Mouse (Mus musculus) small intestine, adult 2 months (tissue): ENCODE data around the gene Fbxw4. TPM values are rescaled to one million over a fixed set of nuclear protein-coding genes. Genes with fewer than 3 reads are reported as not detected.

Source experiments
- H3K27ac ChIP-seq: fragments of 200-500 bp; 2 replicates; pipeline ENCODE4 v1.5.1; 2012; ENCODE audit warnings: low read depth, low read length, control low read depth, inconsistent platforms; ENCODE audit not compliant: insufficient read depth
- H3K27me3 ChIP-seq: fragments of 200-500 bp; 2 replicates; pipeline ENCODE4 v1.6.1; 2012; ENCODE audit warnings: mild to moderate bottlenecking, moderate library complexity, low read length, inconsistent platforms; ENCODE audit not compliant: control insufficient read depth, insufficient read depth
- H3K36me3 ChIP-seq: fragments of 200-500 bp; 2 replicates; pipeline ENCODE4 v1.6.1; 2012; ENCODE audit warnings: mild to moderate bottlenecking, low read length, control low read depth, inconsistent platforms; ENCODE audit not compliant: control insufficient read depth, insufficient read depth
- H3K4me1 ChIP-seq: fragments of 200-500 bp; 2 replicates; pipeline ENCODE4 v1.6.1; 2012; ENCODE audit warnings: low read length, inconsistent platforms, mixed read lengths; ENCODE audit not compliant: control insufficient read depth, insufficient read depth, insufficient read length
- H3K4me3 ChIP-seq: fragments of 200-500 bp; 2 replicates; pipeline ENCODE4 v1.5.1; 2012; ENCODE audit warnings: low read depth, mild to moderate bottlenecking, control low read depth, inconsistent platforms, low read length, moderate library complexity
- CTCF ChIP-seq: fragments of 200-500 bp; IDR thresholded peaks from 2 replicates; pipeline ENCODE4 v1.5.1; 2012; ENCODE audit warnings: low read depth, mild to moderate bottlenecking, control low read depth, inconsistent platforms, low read length, moderate library complexity, mixed read lengths; ENCODE audit not compliant: insufficient replicate concordance, insufficient read length; ENCODE audit errors: extremely low read depth
- POLR2A ChIP-seq: fragments of 200-500 bp; IDR thresholded peaks from 2 replicates; pipeline ENCODE4 v1.6.1; 2012; ENCODE audit warnings: low read depth, mild to moderate bottlenecking, control low read depth, inconsistent platforms, low read length, moderate library complexity
- WGBS: fragments of 180-500 bp; shearing (Covaris S2); methylation state at CpG from one replicate; pipeline ENCODE4 v1.1.7; 2018; 5-methylcytosine and 5-hydroxymethylcytosine counted together
- polyA plus RNA-seq: library from polyadenylated mRNA; depleted of rRNA; stranded (reverse); fragments of >200 nt; gene quantifications from 2 replicates; pipeline ENCODE4 v1.2.3, GENCODE M21; 2012

Gene Fbxw4
- polyA plus RNA-seq, 1 experiment, result 44.8 TPM

DNA sequence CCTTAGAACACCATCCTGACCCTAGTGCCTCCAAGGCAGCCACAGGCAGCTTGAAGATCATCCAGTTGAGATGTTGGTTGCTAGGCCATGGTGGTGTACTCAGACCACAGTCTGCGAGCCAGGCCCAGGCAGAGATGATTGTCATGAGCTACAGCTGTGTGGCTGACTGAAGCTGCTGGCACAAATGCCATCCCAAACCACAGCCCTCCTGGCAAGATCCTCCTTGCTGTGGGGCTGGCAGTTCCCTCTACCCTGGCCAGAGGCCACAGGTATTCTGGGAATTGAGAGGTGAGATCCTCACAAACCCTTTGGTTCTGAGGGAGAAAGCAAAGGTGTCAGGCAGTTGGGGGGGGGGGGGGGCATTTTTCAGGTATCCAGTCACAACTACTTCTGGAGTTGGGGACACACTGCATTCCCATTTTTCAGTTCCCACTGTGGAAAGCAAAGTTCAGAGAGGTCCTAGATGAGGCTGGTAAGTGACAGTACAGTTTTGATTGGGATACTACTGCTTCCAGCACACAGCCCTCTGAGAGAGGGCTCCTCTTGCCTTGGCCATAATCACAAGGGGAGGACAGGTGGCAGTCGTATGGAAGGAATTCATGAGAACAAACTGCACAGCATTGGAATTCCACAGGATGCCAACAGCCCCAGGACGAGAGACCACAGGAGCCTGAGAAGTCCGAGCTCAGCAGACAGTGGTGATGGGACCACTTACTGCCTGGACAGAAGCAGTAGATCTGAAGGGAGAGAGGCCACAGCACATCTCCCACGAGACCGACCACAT, 72.4 kb downstream of the Fbxw4 start:
- TF ChIP-seq POLR2A (no peak), CTCF (no peak)
- H3K27ac ChIP-seq, result no peak overlapping the region
- no peak overlapping the region for H3K4me3 ChIP-seq
- no peaks in the 10 kb centered on the region for H3K36me3 ChIP-seq
- H3K27me3 ChIP-seq, result no peaks in the 10 kb centered on the region
- peaks cover 9% of the 10 kb centered on the region for H3K4me1 ChIP-seq
- WGBS, result 93% methylated on average over 6 of the region's 6 CpGs

DNA sequence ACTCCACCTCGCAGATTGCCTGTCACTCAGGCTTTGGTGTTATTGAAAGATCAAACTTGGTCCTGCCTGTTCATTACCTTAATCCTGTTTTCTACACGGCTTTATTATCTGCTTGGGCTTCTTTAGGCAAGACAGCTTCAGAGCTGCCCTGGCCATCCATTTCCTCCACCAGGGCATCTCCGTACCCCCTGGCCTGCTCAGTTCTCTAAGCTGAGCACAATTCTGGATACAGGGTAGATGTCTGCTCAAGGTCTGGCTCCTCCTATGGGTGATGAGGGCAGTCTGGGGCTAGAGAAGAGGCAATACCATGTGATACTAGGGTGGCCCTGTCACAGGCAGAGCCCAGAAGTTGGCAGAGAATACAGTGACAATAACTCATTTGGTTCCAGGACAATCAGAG, 73.3 kb downstream of the Fbxw4 start:
- 85% methylated on average over 3 of the region's 3 CpGs for WGBS
- no peaks in the 10 kb centered on the region for H3K36me3 ChIP-seq
- H3K27ac ChIP-seq, result no peak overlapping the region
- no peak overlapping the region for H3K4me3 ChIP-seq
- no peaks in the 10 kb centered on the region for H3K27me3 ChIP-seq
- TF ChIP-seq POLR2A (no peak), CTCF (no peak)
- peaks cover 3% of the 10 kb centered on the region for H3K4me1 ChIP-seq

DNA sequence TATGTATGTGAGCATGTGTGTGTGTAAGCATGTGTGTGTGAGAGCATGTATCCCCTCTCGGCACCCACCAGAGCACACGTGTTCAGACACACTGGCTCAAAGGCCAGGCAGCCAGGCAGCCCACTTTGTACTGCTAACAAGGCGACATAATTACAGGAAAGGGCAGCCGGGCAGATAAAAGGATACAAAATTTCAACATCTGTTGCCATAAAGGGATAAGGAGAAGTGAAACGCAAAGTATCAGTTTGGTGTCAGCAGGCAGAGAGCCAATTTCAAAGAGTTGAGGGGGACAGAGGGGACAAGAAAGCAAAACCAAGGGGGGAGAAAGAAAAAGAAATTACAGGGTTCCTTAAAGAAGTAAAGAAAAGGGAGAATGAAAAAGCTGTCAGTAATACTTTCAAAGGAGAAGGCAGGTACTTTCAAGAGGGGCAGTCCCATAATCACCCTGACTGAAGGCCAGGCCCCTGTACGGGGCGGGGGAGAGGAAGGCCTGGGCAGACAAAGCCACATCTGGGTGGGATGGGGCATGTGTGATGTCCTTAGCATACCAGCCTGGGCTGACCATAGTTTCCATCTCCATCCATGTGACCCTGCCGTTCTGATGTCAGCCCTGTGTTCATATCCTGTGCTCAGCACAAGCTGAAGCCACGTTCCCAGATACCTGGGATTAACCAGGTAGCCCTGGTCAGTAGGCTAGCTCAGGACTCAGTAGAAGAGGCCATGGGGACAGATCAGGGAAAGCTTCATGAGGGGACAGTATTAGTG, 75.1 kb downstream of the Fbxw4 start:
- WGBS, result 58% methylated on average over 9 of the region's 9 CpGs

DNA sequence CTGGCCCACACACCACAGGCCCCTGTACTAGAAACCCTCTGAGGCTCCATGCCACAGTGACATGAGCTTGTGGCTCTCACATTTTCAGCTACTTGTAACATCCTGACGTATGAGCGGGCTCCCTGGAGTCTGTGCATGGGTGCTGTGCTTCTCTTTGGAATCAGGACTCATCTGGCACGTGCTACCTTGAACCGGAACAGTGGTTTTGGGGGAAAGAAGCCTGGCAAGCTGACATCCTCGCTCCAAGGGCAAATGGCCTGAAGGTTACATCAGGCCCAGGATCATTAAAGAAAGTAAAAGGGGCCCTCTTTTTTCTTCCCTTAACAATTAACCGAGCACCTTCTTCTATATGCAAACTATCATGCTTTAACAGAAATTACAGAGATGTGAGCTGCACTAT, 77.0 kb downstream of the Fbxw4 start:
- Histone ChIP-seq H3K4me1 (no peaks in the 10 kb centered on the region), H3K36me3 (peaks cover 6% of the 10 kb centered on the region; the same call in 1 of the 2 replicates), H3K27me3 (no peaks in the 10 kb centered on the region), H3K4me3 (no peak overlapping the region), H3K27ac (no peak overlapping the region)
- TF ChIP-seq POLR2A (no peak), CTCF (no peak)
- WGBS, result 89% methylated on average over 6 of the region's 6 CpGs

More for the DNA sequence above, 75.1 kb downstream of the Fbxw4 start:
- Histone ChIP-seq H3K4me3 (no peak overlapping the region), H3K36me3 (no peaks in the 10 kb centered on the region), H3K27ac (no peak overlapping the region), H3K27me3 (no peaks in the 10 kb centered on the region), H3K4me1 (no peaks in the 10 kb centered on the region)
- no peak for TF ChIP-seq POLR2A
- no peak for TF ChIP-seq CTCF

DNA sequence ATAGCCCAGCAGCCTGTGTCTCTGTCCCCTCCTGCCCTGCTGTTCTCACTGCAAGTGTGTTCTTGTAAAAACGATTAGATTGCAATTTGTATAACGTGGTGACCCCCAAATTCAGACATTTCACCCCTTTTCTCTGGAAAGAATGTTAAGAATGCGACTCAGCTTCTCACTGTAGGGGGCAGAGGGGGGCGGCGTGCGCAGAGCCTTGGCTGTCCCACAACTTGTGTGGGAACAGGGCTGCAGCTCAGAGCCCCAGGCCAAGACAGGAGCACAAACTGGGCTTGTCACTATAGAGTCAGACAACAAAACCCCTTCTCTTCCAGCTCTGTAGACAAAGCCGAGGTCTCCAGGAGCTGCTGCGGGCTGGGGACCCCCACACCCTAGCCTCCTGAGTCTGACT, 78.0 kb downstream of the Fbxw4 start:
- Histone ChIP-seq H3K27ac (no peak overlapping the region), H3K4me3 (no peak overlapping the region), H3K27me3 (no peaks in the 10 kb centered on the region), H3K4me1 (peaks cover 3% of the 10 kb centered on the region; the same call in 1 of the 2 replicates), H3K36me3 (peaks cover 11% of the 10 kb centered on the region; the same call in 1 of the 2 replicates)
- TF ChIP-seq CTCF (no peak), POLR2A (no peak)
- 75% methylated on average over 8 of the region's 8 CpGs for WGBS

DNA sequence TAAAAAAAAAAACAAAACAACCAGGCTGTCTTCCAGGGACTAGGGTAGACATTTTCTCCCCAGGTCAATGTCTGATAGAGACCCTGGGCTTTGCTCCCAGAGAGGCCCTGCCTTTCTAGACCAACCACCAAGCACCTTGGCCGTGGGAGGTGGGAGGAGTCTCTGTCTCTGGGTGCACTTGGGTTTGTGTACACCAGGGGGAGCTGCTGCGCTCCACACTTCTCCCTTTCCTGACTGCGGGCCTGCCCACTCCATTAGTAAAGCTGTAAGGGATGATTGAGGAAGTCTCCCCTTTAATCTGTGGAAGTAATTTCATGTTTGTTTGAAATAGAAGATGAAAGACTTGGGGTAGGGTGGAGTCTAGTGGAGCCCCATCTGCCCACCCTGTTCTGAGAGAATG, 78.9 kb downstream of the Fbxw4 start:
- WGBS, result 66% methylated on average over 3 of the region's 3 CpGs
- TF ChIP-seq POLR2A (no peak), CTCF (peak; percentile 50; the same call in 1 of the 2 replicates)
- no peak overlapping the region for H3K27ac ChIP-seq

DNA sequence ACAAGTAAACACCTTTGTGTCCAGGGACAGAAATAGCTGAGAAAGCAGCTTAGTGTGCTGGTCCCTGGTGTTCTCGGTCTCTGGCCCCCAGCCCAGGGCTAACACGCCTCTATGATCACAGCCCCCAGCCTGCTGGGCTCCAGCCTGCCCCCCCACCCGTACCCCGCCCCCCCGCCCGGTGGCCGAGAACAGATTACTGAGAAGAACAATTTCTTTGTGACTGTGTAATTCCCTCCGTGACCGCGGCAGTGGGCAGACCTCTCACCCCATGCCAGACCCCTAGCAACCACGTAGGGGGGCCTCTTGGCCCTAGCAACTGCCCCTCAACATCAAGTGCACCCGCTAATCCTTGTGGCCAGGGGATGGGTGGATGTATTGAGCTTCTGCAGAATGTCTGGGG, 79.9 kb downstream of the Fbxw4 start:
- H3K27ac ChIP-seq, result no peak overlapping the region
- peaks cover 11% of the 10 kb centered on the region; the same call in 1 of the 2 replicates for H3K36me3 ChIP-seq
- WGBS, result 85% methylated on average over 12 of the region's 12 CpGs
- H3K27me3 ChIP-seq, result no peaks in the 10 kb centered on the region
- TF ChIP-seq POLR2A (no peak), CTCF (no peak)
- peaks cover 20% of the 10 kb centered on the region for H3K4me1 ChIP-seq
- no peak overlapping the region for H3K4me3 ChIP-seq

More for the DNA sequence above, 78.9 kb downstream of the Fbxw4 start:
- H3K27me3 ChIP-seq, result no peaks in the 10 kb centered on the region
- H3K4me1 ChIP-seq, result peaks cover 12% of the 10 kb centered on the region
- H3K4me3 ChIP-seq, result no peak overlapping the region
- H3K36me3 ChIP-seq, result peaks cover 11% of the 10 kb centered on the region; the same call in 1 of the 2 replicates
